Mouse (Mus musculus) layer of hippocampus, adult 11-12 months (tissue): ENCODE measurements around the gene Hnrnpm.
A peak's percentile ranks its signal among the peaks of the same experiment; 100 is the strongest.
"Not testable (repeated sequence)": the region's sequence is repeated elsewhere in the genome, so short reads cannot be mapped to it uniquely, and the experiment has no call there.

Source experiments
- DNase-seq: peaks from one replicate; pipeline ENCODE4 v3.0.0; 2022; ENCODE audit warnings: low spot score

Hnrnpm gene

GRCm38 (mm10) chr17:33669681-33670080 is 17.0 kb downstream of the Hnrnpm start:
- no peak for DNase-seq

GRCm38 (mm10) chr17:33666813-33667212 is 19.8 kb downstream of the Hnrnpm start:
- DNase-seq = no peak

- DNase-seq = no peak
Measured at GRCm38 (mm10) chr17:33649781-33650475, 36.7 kb downstream of the Hnrnpm start.

GRCm38 (mm10) chr17:33645073-33645472 is 41.6 kb downstream of the Hnrnpm start:
- no peak for DNase-seq

GRCm38 (mm10) chr17:33644068-33644467 is 42.6 kb downstream of the Hnrnpm start:
- no peak for DNase-seq

- no peak for DNase-seq
Measured at GRCm38 (mm10) chr17:33639743-33640142, 46.9 kb downstream of the Hnrnpm start.

GRCm38 (mm10) chr17:33637516-33638276 is 49.0 kb downstream of the Hnrnpm start, which contains the start of gene Pram1:
TSS of gene Pram1 (plus strand) at chr17:33638056.
- no peak for DNase-seq

- DNase-seq = no peak
Measured at GRCm38 (mm10) chr17:33637038-33637437, 49.6 kb downstream of the Hnrnpm start.

- no peak for DNase-seq
Measured at GRCm38 (mm10) chr17:33631796-33632195, 54.9 kb downstream of the Hnrnpm start.

GRCm38 (mm10) chr17:33631236-33631635 is 55.4 kb downstream of the Hnrnpm start:
- no peak for DNase-seq

GRCm38 (mm10) chr17:33630171-33630895 is 56.3 kb downstream of the Hnrnpm start:
- DNase-seq = no peak

GRCm38 (mm10) chr17:33629487-33630125 is 57.1 kb downstream of the Hnrnpm start:
- DNase-seq = no peak

GRCm38 (mm10) chr17:33628621-33629486 is 57.8 kb downstream of the Hnrnpm start, which contains the start of gene Zfp414:
TSS of gene Zfp414 (plus strand) at chr17:33629090.
- peak; percentile 93 for DNase-seq

GRCm38 (mm10) chr17:33627281-33627680 is 59.4 kb downstream of the Hnrnpm start:
- no peak for DNase-seq

GRCm38 (mm10) chr17:33613726-33614125 is 72.9 kb downstream of the Hnrnpm start:
- not testable (repeated sequence) for DNase-seq

- no peak for DNase-seq
Measured at GRCm38 (mm10) chr17:33610548-33610947, 76.1 kb downstream of the Hnrnpm start.

GRCm38 (mm10) chr17:33607273-33607672 is 79.4 kb downstream of the Hnrnpm start:
- no peak for DNase-seq

GRCm38 (mm10) chr17:33601947-33602346 is 84.7 kb downstream of the Hnrnpm start:
- DNase-seq = no peak

GRCm38 (mm10) chr17:33600831-33601230 is 85.8 kb downstream of the Hnrnpm start:
- no peak for DNase-seq

GRCm38 (mm10) chr17:33599836-33600475 is 86.7 kb downstream of the Hnrnpm start:
- DNase-seq = no peak

- DNase-seq = no peak
Measured at GRCm38 (mm10) chr17:33598506-33598905, 88.2 kb downstream of the Hnrnpm start.
